Mouse (Mus musculus): Measurements from ENCODE around the gene Ackr3. TPM values are rescaled to one million over a fixed set of nuclear protein-coding genes. Genes with fewer than 3 reads are reported as not detected.

Gene Ackr3
- polyA plus RNA-seq, 1 experiment: 13.1 TPM

- H3K27me3 ChIP-seq (ENCODE audit: control insufficient read depth, insufficient read depth, low read length): no peaks in the 10 kb centered on the region
- no peak overlapping the region for H3K27ac ChIP-seq (ENCODE audit: control insufficient read depth, insufficient read depth, low read depth, low read length)
- no peaks in the 10 kb centered on the region for H3K36me3 ChIP-seq (ENCODE audit: control insufficient read depth, insufficient read depth, low read length)
- TF ChIP-seq POLR2A (IDR thresholded peaks at IDR 0.05; ENCODE audit: control insufficient read depth, low read depth, low read length) (no peak), CTCF (IDR thresholded peaks at IDR 0.05; ENCODE audit: control insufficient read depth, insufficient read depth, insufficient replicate concordance, low read depth, low read length) (no peak)
- H3K4me3 ChIP-seq (ENCODE audit: control insufficient read depth, low read depth, low read length): no peak overlapping the region
- H3K4me1 ChIP-seq (ENCODE audit: control insufficient read depth, insufficient read depth, low read length): peaks cover 7% of the 10 kb centered on the region
These were observed 42.3 kb downstream of the Ackr3 start for GRCm38 (mm10) chr1:90246035-90246434.

GRCm38 (mm10) chr1:90246800-90247199, 43.0 kb downstream of the Ackr3 start:
- Histone ChIP-seq H3K4me3 (ENCODE audit: control insufficient read depth, low read depth, low read length) (no peak overlapping the region), H3K36me3 (ENCODE audit: control insufficient read depth, insufficient read depth, low read length) (no peaks in the 10 kb centered on the region), H3K27me3 (ENCODE audit: control insufficient read depth, insufficient read depth, low read length) (no peaks in the 10 kb centered on the region), H3K4me1 (ENCODE audit: control insufficient read depth, insufficient read depth, low read length) (peaks cover 7% of the 10 kb centered on the region), H3K27ac (ENCODE audit: control insufficient read depth, insufficient read depth, low read depth, low read length) (no peak overlapping the region)
- TF ChIP-seq CTCF (IDR thresholded peaks at IDR 0.05; ENCODE audit: control insufficient read depth, insufficient read depth, insufficient replicate concordance, low read depth, low read length) (no peak), POLR2A (IDR thresholded peaks at IDR 0.05; ENCODE audit: control insufficient read depth, low read depth, low read length) (no peak)

- H3K4me3 ChIP-seq (ENCODE audit: control insufficient read depth, low read depth, low read length): no peak overlapping the region
- no peaks in the 10 kb centered on the region for H3K36me3 ChIP-seq (ENCODE audit: control insufficient read depth, insufficient read depth, low read length)
- TF ChIP-seq POLR2A (IDR thresholded peaks at IDR 0.05; ENCODE audit: control insufficient read depth, low read depth, low read length) (no peak), CTCF (IDR thresholded peaks at IDR 0.05; ENCODE audit: control insufficient read depth, insufficient read depth, insufficient replicate concordance, low read depth, low read length) (no peak)
- H3K27ac ChIP-seq (ENCODE audit: control insufficient read depth, insufficient read depth, low read depth, low read length): no peak overlapping the region
- H3K4me1 ChIP-seq (ENCODE audit: control insufficient read depth, insufficient read depth, low read length): peaks cover 7% of the 10 kb centered on the region
- no peaks in the 10 kb centered on the region for H3K27me3 ChIP-seq (ENCODE audit: control insufficient read depth, insufficient read depth, low read length)
These were observed 43.5 kb downstream of the Ackr3 start for GRCm38 (mm10) chr1:90247234-90247633.

GRCm38 (mm10) chr1:90247756-90248541, 44.2 kb downstream of the Ackr3 start:
- H3K27ac ChIP-seq (ENCODE audit: control insufficient read depth, insufficient read depth, low read depth, low read length): no peak overlapping the region
- peaks cover 7% of the 10 kb centered on the region for H3K4me1 ChIP-seq (ENCODE audit: control insufficient read depth, insufficient read depth, low read length)

GRCm38 (mm10) chr1:90248966-90249735, 45.4 kb downstream of the Ackr3 start:
- H3K4me1 ChIP-seq (ENCODE audit: control insufficient read depth, insufficient read depth, low read length): peaks cover 7% of the 10 kb centered on the region
- no peak overlapping the region for H3K4me3 ChIP-seq (ENCODE audit: control insufficient read depth, low read depth, low read length)
- TF ChIP-seq POLR2A (IDR thresholded peaks at IDR 0.05; ENCODE audit: control insufficient read depth, low read depth, low read length) (no peak), CTCF (IDR thresholded peaks at IDR 0.05; ENCODE audit: control insufficient read depth, insufficient read depth, insufficient replicate concordance, low read depth, low read length) (no peak)
- no peaks in the 10 kb centered on the region for H3K27me3 ChIP-seq (ENCODE audit: control insufficient read depth, insufficient read depth, low read length)
- no peaks in the 10 kb centered on the region for H3K36me3 ChIP-seq (ENCODE audit: control insufficient read depth, insufficient read depth, low read length)
- no peak overlapping the region for H3K27ac ChIP-seq (ENCODE audit: control insufficient read depth, insufficient read depth, low read depth, low read length)

More at GRCm38 (mm10) chr1:90247756-90248541, 44.2 kb downstream of the Ackr3 start:
- Histone ChIP-seq H3K27me3 (ENCODE audit: control insufficient read depth, insufficient read depth, low read length) (no peaks in the 10 kb centered on the region), H3K4me3 (ENCODE audit: control insufficient read depth, low read depth, low read length) (no peak overlapping the region), H3K36me3 (ENCODE audit: control insufficient read depth, insufficient read depth, low read length) (no peaks in the 10 kb centered on the region)
- TF ChIP-seq POLR2A (IDR thresholded peaks at IDR 0.05; ENCODE audit: control insufficient read depth, low read depth, low read length) (no peak), CTCF (IDR thresholded peaks at IDR 0.05; ENCODE audit: control insufficient read depth, insufficient read depth, insufficient replicate concordance, low read depth, low read length) (no peak)

- no peaks in the 10 kb centered on the region for H3K36me3 ChIP-seq (ENCODE audit: control insufficient read depth, insufficient read depth, low read length)
- peaks cover 7% of the 10 kb centered on the region for H3K4me1 ChIP-seq (ENCODE audit: control insufficient read depth, insufficient read depth, low read length)
- H3K4me3 ChIP-seq (ENCODE audit: control insufficient read depth, low read depth, low read length): no peak overlapping the region
- TF ChIP-seq POLR2A (IDR thresholded peaks at IDR 0.05; ENCODE audit: control insufficient read depth, low read depth, low read length) (no peak), CTCF (IDR thresholded peaks at IDR 0.05; ENCODE audit: control insufficient read depth, insufficient read depth, insufficient replicate concordance, low read depth, low read length) (no peak)
- no peaks in the 10 kb centered on the region for H3K27me3 ChIP-seq (ENCODE audit: control insufficient read depth, insufficient read depth, low read length)
- no peak overlapping the region for H3K27ac ChIP-seq (ENCODE audit: control insufficient read depth, insufficient read depth, low read depth, low read length)
These were observed 46.6 kb downstream of the Ackr3 start for GRCm38 (mm10) chr1:90250419-90250818.

- H3K4me1 ChIP-seq (ENCODE audit: control insufficient read depth, insufficient read depth, low read length): peaks cover 7% of the 10 kb centered on the region
- H3K36me3 ChIP-seq (ENCODE audit: control insufficient read depth, insufficient read depth, low read length): no peaks in the 10 kb centered on the region
- H3K4me3 ChIP-seq (ENCODE audit: control insufficient read depth, low read depth, low read length): no peak overlapping the region
- H3K27ac ChIP-seq (ENCODE audit: control insufficient read depth, insufficient read depth, low read depth, low read length): no peak overlapping the region
- no peaks in the 10 kb centered on the region for H3K27me3 ChIP-seq (ENCODE audit: control insufficient read depth, insufficient read depth, low read length)
- TF ChIP-seq POLR2A (IDR thresholded peaks at IDR 0.05; ENCODE audit: control insufficient read depth, low read depth, low read length) (no peak), CTCF (IDR thresholded peaks at IDR 0.05; ENCODE audit: control insufficient read depth, insufficient read depth, insufficient replicate concordance, low read depth, low read length) (no peak)
These were observed 47.4 kb downstream of the Ackr3 start for GRCm38 (mm10) chr1:90251156-90251555.
